Mouse (Mus musculus) olfactory bulb, adult 2 months (tissue): ENCODE measurements around the gene Cstf3.

ENCODE experiments used
- CTCF ChIP-seq: fragments of 200-500 bp; IDR thresholded peaks from 2 replicates; pipeline ENCODE4 v1.5.1; 2012; ENCODE audit warnings: low read depth, mild to moderate bottlenecking, low read length, moderate library complexity; ENCODE audit not compliant: insufficient read depth
- POLR2A ChIP-seq: fragments of 200-500 bp; IDR thresholded peaks from 2 replicates; pipeline ENCODE4 v1.6.1; 2012; ENCODE audit warnings: mild to moderate bottlenecking, low read depth, low read length, moderate library complexity; ENCODE audit not compliant: insufficient read depth

- no peak for TF ChIP-seq POLR2A
- no peak for TF ChIP-seq CTCF
These were observed 87.0 kb downstream of the Cstf3 start for GRCm38 (mm10) chr2:104677326-104677725.
